Mouse (Mus musculus) megakaryocyte progenitor cell, adult 5-6 weeks (primary cell): ENCODE data around the gene Prickle2. TPM values are rescaled to one million over a fixed set of nuclear protein-coding genes. Genes with fewer than 3 reads are reported as not detected.

Source experiments
- ATAC-seq: replicated peaks from 2 replicates; pipeline ENCODE4 v1.8.0; 2016; ENCODE audit warnings: mild to moderate bottlenecking, moderate TSS enrichment, inconsistent platforms; ENCODE audit not compliant: poor library complexity
- total RNA-seq, 2 experiments: library from RNA; stranded (forward) in 1 of 2; stranded (reverse) in 1 of 2; fragments of 157-497, 149-512 nt in 1 of 2; fragments of 200-1000 nt in 1 of 2; gene quantifications; 2 replicates each; pipeline versions ENCODE4 v1.2.3 to v1.2.4; 2015 to 2017

The Prickle2 gene
- total RNA-seq, 2 experiments from 2014 or later = 0.04 TPM; not detected in 1

GRCm38 (mm10) chr6:92521526-92522075 lies 184.4 kb downstream of the Prickle2 start:
- ATAC-seq = no peak

GRCm38 (mm10) chr6:92520088-92520875 lies 185.7 kb downstream of the Prickle2 start:
- no peak for ATAC-seq

- ATAC-seq = no peak
These were observed 187.5 kb downstream of the Prickle2 start for GRCm38 (mm10) chr6:92518438-92518968.

- ATAC-seq = no peak
These were observed 189.0 kb downstream of the Prickle2 start for GRCm38 (mm10) chr6:92517002-92517401.

- ATAC-seq = no peak
These were observed 194.0 kb downstream of the Prickle2 start for GRCm38 (mm10) chr6:92512001-92512400.

- no peak for ATAC-seq
These were observed 196.2 kb downstream of the Prickle2 start for GRCm38 (mm10) chr6:92509712-92510111.

GRCm38 (mm10) chr6:92506276-92506675 lies 199.7 kb downstream of the Prickle2 start:
- ATAC-seq = no peak

GRCm38 (mm10) chr6:92499449-92499848 lies 206.5 kb downstream of the Prickle2 start:
- no peak for ATAC-seq

- no peak for ATAC-seq
These were observed 207.4 kb downstream of the Prickle2 start for GRCm38 (mm10) chr6:92498574-92498973.

- no peak for ATAC-seq
These were observed 208.7 kb downstream of the Prickle2 start for GRCm38 (mm10) chr6:92497279-92497678.

GRCm38 (mm10) chr6:92495500-92495899 lies 210.5 kb downstream of the Prickle2 start:
- no peak for ATAC-seq

- ATAC-seq = no peak
These were observed 224.3 kb downstream of the Prickle2 start for GRCm38 (mm10) chr6:92481690-92481956.

- ATAC-seq = no peak; the same call in 1 of the 2 replicates
These were observed 224.8 kb downstream of the Prickle2 start for GRCm38 (mm10) chr6:92480941-92481689.

- ATAC-seq = no peak
These were observed 227.3 kb downstream of the Prickle2 start for GRCm38 (mm10) chr6:92478612-92479011.

GRCm38 (mm10) chr6:92477621-92478020 lies 228.3 kb downstream of the Prickle2 start:
- 0 out of 2 replicates have a peak, but pooled peaks have one; percentile 44 for ATAC-seq

GRCm38 (mm10) chr6:92469456-92469855 lies 236.5 kb downstream of the Prickle2 start:
- ATAC-seq = no peak

- peak; percentile 80 for ATAC-seq
These were observed 237.1 kb downstream of the Prickle2 start for GRCm38 (mm10) chr6:92468892-92469291.

- no peak for ATAC-seq
These were observed 237.6 kb downstream of the Prickle2 start for GRCm38 (mm10) chr6:92468383-92468791.

GRCm38 (mm10) chr6:92467343-92467742 lies 238.6 kb downstream of the Prickle2 start:
- no peak for ATAC-seq

GRCm38 (mm10) chr6:92465666-92466065 lies 240.3 kb downstream of the Prickle2 start:
- ATAC-seq = no peak; the same call in 1 of the 2 replicates

GRCm38 (mm10) chr6:92464781-92465337 lies 241.1 kb downstream of the Prickle2 start:
- ATAC-seq = no peak
